Comparison of ENCODE assay signal across 17 mouse cellular contexts in genomic region chr12:79939436-79939835, GRCm38 (mm10).
"Had no signal": no experiment of that assay in that cellular context is flagged by ENCODE, and none has a peak within 500 bp of the region (broad histone marks: within the 10 kb centered on the region; RNA-seq: fewer than 3 reads in every experiment).

No protein-coding gene starts in this region.

- DNase-seq: liver, embryonic 13.5 days; liver, postnatal 0 days; lung, embryonic 14.5 days; lung, postnatal 10 days; lung, postnatal 4 days; midbrain, embryonic 14.5 days; right cerebral cortex, postnatal 14 days; thymus, adult 18-20 months; thymus, postnatal 36 days had no signal

- H3K27me3 ChIP-seq: liver, embryonic 13.5 days; liver, embryonic 15.5 days; midbrain, embryonic 12.5 days; neural tube, embryonic 13.5 days; stomach, embryonic 15.5 days had no signal

- H3K36me3 ChIP-seq: liver, embryonic 13.5 days; liver, embryonic 15.5 days; midbrain, embryonic 10.5 days; midbrain, embryonic 12.5 days; neural tube, embryonic 13.5 days; stomach, embryonic 15.5 days had no signal

- H3K4me2 ChIP-seq: liver, embryonic 11.5 days; liver, embryonic 13.5 days; liver, embryonic 15.5 days; lung, embryonic 14.5 days; midbrain, embryonic 12.5 days; neural tube, embryonic 13.5 days; stomach, embryonic 15.5 days had no signal

- ATAC-seq: liver, postnatal 0 days; midbrain, embryonic 16.5 days had no signal

- H3K9me3 ChIP-seq: liver, embryonic 13.5 days; liver, embryonic 15.5 days; megakaryocyte, embryonic 14.5 days; midbrain, embryonic 10.5 days; midbrain, embryonic 12.5 days; neural tube, embryonic 13.5 days; stomach, embryonic 15.5 days had no signal

- H3K9ac ChIP-seq: liver, embryonic 13.5 days; liver, embryonic 15.5 days; liver, postnatal 0 days; lung, embryonic 14.5 days; midbrain, embryonic 12.5 days; neural tube, embryonic 13.5 days; stomach, embryonic 15.5 days had no signal

- H3K4me3 ChIP-seq: liver, embryonic 13.5 days; liver, embryonic 15.5 days; megakaryocyte, embryonic 14.5 days; midbrain, embryonic 10.5 days; midbrain, embryonic 12.5 days; neural tube, embryonic 13.5 days; stomach, embryonic 15.5 days had no signal

- H3K27ac ChIP-seq: liver, embryonic 13.5 days; liver, embryonic 15.5 days; midbrain, embryonic 10.5 days; midbrain, embryonic 12.5 days; neural tube, embryonic 13.5 days; stomach, embryonic 15.5 days had no signal
